Mouse (Mus musculus): ENCODE data around the gene Comp.

Comp gene

DNA sequence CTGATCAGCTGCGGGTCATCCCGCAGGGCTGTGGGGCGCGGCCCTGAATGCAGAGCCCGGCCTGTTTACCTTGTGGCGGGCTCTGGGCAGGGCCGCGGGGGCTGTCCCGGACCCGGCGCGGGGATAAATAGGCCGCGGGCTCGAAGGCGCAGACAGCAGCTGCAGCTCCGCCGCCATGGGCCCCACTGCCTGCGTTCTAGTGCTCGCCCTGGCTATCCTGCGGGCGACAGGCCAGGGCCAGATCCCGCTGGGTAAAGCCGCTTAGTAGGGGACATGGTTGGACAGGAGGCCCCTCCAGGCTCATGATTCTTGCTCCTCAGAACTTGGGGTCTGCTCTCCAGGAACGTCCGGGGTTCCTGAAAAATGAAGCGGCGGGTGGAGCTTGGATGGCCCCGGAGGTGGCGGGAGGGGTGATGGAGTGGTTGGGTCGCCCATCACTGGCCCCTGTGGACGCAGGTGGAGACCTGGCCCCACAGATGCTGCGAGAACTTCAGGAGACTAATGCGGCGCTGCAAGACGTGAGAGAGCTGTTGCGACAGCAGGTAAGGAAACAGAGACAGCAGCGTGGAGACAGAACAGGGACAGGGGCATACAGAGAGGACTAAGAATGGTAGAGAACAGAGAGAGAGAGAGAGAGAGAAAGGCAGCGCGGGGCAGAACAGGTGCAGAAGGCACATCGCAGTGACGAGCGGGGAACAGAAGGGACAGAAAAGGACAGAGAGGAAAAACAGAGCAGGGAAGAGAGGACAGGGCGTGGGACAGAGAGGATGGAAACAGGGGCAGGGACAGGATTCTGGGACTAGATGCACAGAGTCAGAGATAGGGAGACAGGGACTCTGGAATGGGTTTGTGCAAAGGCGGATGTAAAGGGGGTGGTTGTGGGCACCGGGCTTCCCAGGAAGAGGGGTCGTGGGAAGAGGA is at the start of gene Comp:
Comp (plus strand) TSS at position 162 of the 921 bp plus-strand sequence.
- no peak for DNase-seq

DNA sequence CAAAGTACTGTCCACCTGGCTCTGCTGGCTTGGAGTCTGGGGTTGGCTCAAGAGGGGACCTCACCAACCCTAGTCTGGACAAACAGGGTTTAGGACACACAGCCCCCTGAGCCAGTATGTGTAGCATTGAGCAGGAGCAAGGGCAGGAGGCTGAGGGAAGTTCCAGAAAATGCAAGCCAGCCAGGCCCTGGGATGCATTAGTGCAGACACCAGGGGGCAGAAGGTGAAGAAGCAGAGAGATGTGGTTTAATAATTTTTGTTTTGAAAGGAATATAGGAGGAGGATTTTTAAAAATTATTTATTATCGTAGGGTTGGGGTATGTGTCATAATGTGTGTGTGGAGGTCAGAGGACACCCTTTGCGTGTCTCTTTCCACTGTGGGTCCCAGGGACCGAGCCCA is 49.6 kb upstream of the Comp start:
- no peak for DNase-seq

DNA sequence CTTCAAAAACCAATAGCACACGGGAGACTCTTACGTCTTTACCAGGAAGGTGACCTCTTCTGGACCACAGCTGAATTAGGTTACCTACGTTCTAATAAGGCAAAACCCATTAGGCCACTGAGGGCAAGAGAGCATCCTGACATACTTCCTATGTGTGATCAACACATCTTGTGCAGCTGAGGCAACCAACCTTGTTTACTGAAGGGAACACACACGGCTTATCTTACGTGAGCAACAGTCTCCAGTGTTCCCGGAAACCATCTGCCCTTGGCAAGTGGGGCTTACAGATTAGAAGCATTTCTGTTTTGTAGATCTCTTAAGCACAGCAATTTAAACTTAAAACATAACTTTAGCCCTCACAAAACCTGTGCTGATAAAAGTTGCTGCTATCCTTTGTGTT is 45.8 kb upstream of the Comp start:
- DNase-seq: no peak

DNA sequence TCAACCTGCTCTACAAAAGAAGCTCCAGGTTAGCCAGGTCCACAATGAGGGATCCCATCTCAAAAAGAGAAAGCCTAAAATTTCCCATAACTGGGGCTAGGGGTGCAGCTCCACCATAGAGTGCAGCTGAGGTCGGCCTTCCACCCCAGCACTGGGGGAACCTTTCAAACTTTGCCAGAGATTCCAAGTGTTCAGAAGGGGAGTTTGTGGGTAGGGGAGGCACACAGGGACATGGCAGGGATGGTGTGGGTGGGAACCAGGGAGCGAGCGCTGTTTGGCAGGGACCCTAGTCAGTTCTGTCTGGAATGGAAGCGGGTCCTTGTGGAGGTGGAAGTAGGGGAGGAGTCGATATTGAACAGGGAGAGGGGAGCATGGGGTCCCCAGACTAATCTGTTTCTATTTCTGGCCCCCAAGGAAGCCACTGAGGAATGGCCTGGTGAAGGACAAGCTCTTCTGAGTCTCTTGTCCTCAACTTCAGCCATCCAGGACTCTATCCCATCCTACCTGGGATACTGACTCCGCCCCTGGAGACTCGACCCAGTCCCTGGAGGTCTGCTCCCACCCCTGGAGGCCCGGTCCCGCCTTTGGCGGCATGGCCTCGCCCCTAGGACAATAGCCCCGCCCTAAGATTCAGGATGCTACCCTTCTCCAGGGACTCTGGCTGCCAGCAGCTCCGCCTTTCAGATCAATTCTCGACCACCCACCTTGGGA is 44.1 kb upstream of the Comp start, which contains the start of gene Gdf1:
Gdf1 (plus strand) TSS at position 694 of the 711 bp plus-strand sequence.
- peak; percentile 46 for DNase-seq

GRCm38 (mm10) chr8:70329835-70330740 is 43.3 kb upstream of the Comp start:
- peak; percentile 35 for DNase-seq

DNA sequence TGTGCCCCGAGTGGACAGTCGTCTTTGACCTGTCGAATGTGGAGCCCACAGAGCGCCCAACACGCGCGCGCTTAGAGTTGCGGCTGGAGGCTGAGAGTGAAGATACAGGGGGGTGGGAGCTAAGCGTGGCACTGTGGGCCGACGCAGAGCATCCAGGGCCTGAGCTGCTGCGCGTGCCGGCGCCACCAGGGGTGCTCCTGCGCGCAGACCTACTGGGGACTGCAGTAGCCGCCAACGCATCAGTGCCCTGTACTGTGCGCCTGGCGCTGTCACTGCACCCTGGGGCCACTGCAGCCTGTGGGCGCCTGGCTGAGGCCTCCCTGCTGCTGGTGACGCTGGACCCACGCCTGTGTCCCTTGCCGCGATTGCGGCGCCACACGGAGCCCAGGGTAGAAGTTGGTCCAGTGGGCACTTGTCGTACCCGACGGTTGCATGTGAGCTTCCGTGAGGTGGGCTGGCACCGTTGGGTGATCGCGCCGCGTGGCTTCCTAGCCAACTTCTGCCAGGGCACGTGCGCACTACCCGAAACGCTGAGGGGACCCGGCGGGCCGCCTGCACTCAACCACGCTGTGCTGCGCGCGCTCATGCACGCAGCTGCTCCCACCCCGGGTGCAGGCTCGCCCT is 42.5 kb upstream of the Comp start:
- peak; percentile 70 for DNase-seq

DNA sequence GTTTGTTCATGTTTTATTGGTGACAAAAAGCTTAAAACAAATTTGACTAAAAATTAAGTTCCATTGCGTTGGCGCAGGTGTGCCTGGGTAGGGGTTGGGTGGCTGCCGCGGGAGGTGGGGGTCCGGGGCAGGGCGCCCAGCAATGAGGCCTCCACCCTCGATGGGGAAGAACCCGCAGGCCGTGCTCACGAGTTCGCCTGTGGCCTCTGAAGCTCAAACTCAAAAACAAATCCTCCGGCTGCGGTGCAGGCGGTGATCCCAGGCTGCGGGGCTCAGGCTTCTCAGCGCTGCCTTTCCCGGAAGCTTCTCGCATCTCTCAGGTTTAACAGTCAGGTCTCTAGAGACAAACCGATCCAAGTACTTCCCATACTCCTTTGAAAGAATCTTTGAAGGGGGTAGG is 41.8 kb upstream of the Comp start:
- DNase-seq: no peak

- peak; percentile 81 for DNase-seq
Measured at GRCm38 (mm10) chr8:70332070-70332877, 41.1 kb upstream of the Comp start.

GRCm38 (mm10) chr8:70332878-70333202 is 40.5 kb upstream of the Comp start:
- no peak for DNase-seq

GRCm38 (mm10) chr8:70338931-70339330 is 34.4 kb upstream of the Comp start:
- no peak for DNase-seq

DNA sequence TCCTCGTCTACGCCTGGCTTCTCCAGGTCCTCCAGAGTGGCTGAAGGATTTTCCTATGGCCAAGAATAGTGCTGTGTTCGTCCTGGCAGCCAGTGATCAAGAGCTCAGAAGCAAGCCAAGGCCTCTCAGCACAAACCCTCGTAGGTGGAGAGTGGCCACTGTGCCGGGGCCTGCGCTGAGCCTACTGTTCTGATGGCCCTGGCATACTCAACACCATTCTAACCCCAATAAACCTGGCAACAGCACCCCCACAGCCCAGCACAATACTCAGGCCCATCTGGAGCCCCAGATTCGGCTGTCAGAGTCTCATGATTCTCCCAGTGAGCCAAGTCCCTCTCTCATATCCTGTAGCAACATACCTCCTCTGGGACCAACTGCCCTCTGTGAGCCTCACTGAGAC is 32.7 kb upstream of the Comp start:
- DNase-seq: no peak

GRCm38 (mm10) chr8:70342007-70342406 is 31.4 kb upstream of the Comp start:
- DNase-seq: no peak

- no peak for DNase-seq
Measured at GRCm38 (mm10) chr8:70343076-70343475, 30.3 kb upstream of the Comp start.

GRCm38 (mm10) chr8:70343696-70344095 is 29.7 kb upstream of the Comp start:
- DNase-seq: peak; percentile 60

DNA sequence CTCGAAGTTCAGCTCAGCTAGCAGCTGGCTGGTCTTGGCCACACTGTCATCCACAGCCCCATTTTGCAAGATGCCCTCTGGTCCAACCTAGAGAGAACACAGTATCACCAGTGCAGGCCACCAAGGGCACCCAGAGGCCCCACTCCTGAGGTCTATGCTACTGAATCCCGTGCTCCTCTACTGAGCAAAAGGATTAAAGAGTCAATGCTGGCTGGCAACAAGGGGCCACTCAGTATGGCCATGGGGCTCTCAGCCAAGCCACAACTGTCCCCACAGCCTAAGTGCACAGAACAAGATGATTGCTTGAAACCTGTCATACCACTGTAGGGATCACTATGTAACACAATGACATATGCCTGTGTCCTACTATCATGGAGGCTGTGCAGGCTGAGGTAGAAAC is 29.1 kb upstream of the Comp start:
- no peak for DNase-seq

- no peak for DNase-seq
Measured at GRCm38 (mm10) chr8:70347443-70347842, 25.9 kb upstream of the Comp start.

- DNase-seq: no peak
Measured at GRCm38 (mm10) chr8:70347860-70348420, 25.4 kb upstream of the Comp start.

DNA sequence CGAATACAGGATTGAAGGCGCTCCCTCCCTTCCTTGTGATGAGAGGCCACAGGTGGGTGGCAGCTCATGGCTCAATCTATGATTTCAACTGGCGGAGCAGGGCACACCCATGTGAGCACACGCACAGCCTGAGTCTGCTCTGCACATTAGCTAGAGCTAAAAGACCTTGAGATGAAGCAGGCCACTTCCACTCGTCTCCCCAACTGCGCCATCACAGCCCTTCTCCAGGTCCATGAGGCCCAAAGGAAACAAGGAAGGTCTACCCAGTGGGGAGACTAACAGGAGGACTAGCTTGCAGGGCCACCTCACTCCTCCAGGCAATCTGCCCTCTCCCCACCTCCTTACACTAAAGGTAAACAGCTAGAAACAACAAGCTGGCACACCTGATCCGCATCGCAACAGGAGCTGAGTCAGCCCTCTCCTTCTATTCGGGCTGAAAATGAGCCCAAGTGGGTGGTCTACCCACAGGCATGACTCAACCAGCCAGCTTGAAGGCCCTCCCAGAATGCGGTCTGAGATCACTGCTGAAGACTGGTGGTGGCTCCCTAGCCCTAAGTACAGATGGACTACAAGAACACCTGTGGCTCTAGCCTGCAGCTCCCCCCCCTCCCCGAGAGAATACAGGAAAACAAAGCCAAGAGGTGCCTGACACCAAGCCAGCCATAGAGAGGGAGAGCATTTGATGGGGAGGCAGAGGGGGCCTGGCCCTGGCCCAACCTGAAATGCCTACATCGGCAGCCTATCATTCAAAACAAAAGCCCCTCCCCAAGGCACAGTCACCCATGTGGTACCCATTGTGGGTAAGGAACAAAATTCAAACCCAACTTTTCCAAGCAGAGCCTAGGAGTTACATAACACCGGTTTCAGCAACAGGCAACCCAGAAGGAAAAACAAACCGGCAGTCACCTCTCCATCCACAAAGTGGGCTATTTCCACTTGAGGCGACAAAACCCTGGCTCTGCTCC is 22.0 kb upstream of the Comp start:
- DNase-seq: no peak

- no peak for DNase-seq
Measured at GRCm38 (mm10) chr8:70352000-70352384, 21.4 kb upstream of the Comp start.

- peak; percentile 62 for DNase-seq
Measured at GRCm38 (mm10) chr8:70352657-70353151, 20.7 kb upstream of the Comp start.

Data from lung, postnatal 10 days (tissue).